Mouse (Mus musculus): ENCODE measurements around the gene Ascc3. TPM values are rescaled to one million over a fixed set of nuclear protein-coding genes. Genes with fewer than 3 reads are reported as not detected.

The Ascc3 gene
- total RNA-seq (2021), result 10 to 100 TPM; 23.4 to 26.9 TPM
- long read RNA-seq, full-length matches to known transcripts, result 5 of 9 reads
- long read RNA-seq, partial matches to known transcripts, result 2 of 9 reads
- long read RNA-seq, other reads (novel, unspliced or antisense), result 2 of 9 reads

DNA sequence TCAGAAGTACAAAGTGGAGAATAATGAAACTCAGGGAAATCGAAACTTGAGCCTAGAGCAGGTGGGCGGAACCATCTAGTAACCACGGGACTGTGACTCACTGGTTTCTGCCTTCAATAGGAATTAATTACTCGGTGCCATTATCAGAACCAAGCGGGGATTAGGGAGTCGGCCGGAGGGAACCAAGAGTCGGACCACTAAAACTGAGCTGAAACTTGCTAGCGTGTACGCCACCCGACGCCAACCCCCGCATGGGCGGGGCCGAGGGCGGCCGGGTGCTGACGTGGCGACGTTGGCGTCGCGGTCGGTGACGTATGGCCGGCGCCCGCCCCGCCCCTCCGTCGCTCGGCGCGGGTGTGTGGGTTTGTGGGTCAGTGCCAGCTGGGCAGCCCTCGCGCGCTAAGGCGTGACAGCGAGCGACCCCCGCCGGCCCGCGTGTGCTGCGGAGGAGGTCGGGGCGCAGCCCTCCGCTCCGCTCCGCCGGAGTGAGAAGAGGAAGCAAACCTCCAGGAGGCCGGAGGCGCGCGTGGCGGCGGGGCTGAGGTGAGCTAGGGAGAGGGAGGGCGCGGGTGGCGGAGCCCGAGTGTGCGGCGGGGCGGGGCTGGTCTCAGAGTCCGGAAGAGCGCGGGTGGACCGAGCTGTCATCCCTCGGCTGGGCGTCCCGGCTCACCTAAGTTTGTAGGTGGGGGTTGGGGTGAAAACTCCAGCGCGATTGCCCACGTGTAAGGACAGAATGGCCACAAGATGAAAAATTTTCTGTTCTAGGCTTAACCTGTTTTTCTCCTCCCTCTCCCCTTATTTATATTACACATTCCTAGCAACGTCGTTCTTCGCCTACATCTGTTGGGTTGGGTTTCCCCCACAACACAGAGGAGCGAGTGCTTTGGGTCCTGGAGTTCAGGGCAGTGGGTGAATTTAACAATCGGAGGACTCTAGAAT is at the start of gene Ascc3:
Ascc3 (plus strand) TSS at position 315 of the 939 bp plus-strand sequence.
- peak; percentile 85 to 94 for DNase-seq (ENCODE audit: low spot score in 2 of 2)

DNA sequence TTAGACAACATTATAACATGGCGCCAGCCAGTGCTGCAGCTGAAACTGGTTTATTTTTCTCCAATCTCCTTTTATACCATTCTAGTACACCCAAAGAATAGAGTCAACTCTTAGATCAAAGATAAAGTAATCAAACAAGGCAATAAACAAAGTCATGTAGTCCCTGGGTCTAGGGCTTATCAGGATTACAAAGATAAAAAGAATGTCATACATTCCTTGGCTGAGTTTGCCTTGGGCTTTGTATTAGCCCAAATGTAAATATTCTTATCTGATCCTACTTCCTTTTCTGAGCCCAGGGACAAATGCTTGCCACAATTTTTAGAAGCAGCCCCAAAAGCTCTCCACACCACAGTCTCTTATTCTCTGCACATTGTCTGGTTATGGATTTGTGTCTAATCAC is 7.7 kb upstream of the Ascc3 start:
- no peak for DNase-seq (ENCODE audit: low spot score in 2 of 2)

GRCm38 (mm10) chr10:50586556-50586955 is 5.9 kb upstream of the Ascc3 start:
- no peak for DNase-seq (ENCODE audit: low spot score in 2 of 2)

DNA sequence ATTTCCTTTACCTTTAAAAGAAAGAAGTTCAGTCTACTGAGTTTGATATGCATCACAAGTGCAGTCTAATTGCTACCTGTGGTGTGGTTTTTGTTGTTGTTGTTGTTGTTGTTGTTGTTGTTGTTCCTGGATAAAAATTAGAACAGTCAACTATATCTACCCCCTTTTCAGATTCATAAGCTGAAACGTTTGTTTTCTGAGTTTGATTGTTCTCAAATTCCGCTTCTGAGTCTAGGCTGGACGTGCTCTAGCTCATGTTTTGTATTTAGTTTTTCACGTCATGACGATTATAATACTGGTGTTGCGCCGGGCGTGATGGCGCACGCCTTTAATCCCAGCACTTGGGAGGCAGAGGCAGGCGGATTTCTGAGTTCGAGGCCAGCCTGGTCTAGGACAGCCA is 902 bp downstream of the Ascc3 start:
- DNase-seq (ENCODE audit: low spot score in 2 of 2), result no peak

DNA sequence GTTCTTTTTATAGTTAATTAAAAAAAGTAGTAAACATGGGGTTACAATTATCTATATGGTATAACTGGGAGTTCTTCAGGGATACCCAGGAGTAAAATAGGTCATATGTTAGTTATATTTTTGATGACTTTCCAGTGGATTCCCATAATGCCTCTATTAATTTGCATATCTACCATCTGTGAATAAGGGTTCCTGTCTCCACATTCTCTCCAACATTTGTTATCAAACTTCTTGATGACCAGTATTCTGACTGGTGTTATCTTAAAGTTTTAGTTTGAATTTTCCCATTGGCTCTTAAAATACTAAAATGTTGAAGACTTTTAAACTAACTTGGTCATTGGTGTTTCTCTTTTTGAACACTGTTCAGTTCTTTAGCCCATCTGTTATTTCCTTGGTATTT is 2.9 kb downstream of the Ascc3 start:
- DNase-seq (ENCODE audit: low spot score in 2 of 2), result no peak

- no peak for DNase-seq (ENCODE audit: low spot score in 2 of 2)
These were observed 12.4 kb downstream of the Ascc3 start for GRCm38 (mm10) chr10:50604919-50605318.

GRCm38 (mm10) chr10:50613840-50614239 is 21.4 kb downstream of the Ascc3 start:
- DNase-seq (ENCODE audit: low spot score in 2 of 2), result no peak

DNA sequence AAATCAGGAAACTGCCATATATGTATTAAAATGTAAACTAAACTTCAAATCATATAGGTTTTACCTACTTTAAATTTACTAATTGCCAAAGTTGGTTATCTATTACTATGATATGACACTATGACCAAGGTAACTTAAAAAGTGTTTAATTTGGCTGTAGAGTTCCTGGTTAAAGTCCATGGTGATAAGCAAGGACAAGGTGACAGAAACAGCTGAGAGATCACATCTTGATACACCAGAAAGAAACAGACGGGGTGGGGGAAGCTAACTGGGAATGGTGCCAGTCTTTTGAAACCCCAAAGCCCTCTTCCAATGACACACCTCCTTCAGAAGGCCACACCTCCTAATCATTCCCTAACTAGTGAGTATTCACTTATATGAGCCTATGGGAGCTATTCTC is 33.4 kb downstream of the Ascc3 start:
- no peak for DNase-seq (ENCODE audit: low spot score in 2 of 2)

GRCm38 (mm10) chr10:50639607-50640006 is 47.1 kb downstream of the Ascc3 start:
- DNase-seq (ENCODE audit: low spot score in 2 of 2), result no peak

- no peak for DNase-seq (ENCODE audit: low spot score in 2 of 2)
These were observed 58.1 kb downstream of the Ascc3 start for GRCm38 (mm10) chr10:50650612-50651011.

DNA sequence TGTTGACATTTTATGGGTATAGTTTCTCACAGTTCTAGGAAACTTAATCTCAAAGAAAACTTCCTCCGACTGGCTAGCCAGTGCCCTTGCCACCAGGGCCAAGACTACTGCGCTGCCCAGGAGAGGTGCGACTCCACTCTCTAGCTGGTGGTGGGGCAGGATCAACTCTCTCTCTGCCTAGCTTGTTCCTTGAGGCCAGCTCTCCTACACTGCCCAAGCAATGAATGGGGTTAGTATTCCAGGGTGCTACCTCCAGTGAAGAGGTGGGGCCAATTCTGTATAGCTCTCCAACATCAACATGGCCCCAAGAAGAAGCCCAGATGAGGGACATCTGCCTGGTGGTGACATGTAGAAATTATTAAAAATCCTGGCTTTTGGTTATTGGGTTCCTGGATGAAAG is 61.1 kb downstream of the Ascc3 start:
- no peak for DNase-seq (ENCODE audit: low spot score in 2 of 2)

GRCm38 (mm10) chr10:50657352-50657751 is 64.9 kb downstream of the Ascc3 start:
- peak in 1 of 2 experiments; percentile 18 for DNase-seq (ENCODE audit: low spot score in 2 of 2)

- peak; percentile 14 to 49 for DNase-seq (ENCODE audit: low spot score in 2 of 2)
These were observed 79.0 kb downstream of the Ascc3 start for GRCm38 (mm10) chr10:50671517-50671916.

GRCm38 (mm10) chr10:50690324-50690723 is 97.9 kb downstream of the Ascc3 start:
- no peak for DNase-seq (ENCODE audit: low spot score in 2 of 2)

GRCm38 (mm10) chr10:50698836-50699433 is 106.5 kb downstream of the Ascc3 start:
- DNase-seq (ENCODE audit: low spot score in 2 of 2), result peak in 1 of 2 experiments; percentile 15

DNA sequence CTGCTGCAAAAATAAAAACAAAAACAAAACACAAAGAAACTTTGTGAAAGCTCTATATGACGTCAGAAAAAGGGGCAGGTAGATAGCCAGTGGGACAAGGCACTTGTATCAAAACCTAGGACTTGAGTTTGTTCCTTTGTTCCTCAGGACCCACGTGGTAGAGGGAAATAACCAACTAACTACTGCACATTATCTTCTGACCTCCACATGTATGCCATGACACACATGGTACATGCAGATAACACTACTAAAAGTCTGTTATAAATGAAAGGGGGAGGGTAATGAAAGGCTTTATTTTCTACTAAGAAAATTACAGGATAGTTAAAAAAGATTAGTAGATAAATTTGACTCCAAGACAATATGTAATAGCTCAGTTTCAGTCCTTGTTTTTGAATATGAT is 109.3 kb downstream of the Ascc3 start:
- no peak for DNase-seq (ENCODE audit: low spot score in 2 of 2)

- no peak for DNase-seq (ENCODE audit: low spot score in 2 of 2)
These were observed 109.9 kb downstream of the Ascc3 start for GRCm38 (mm10) chr10:50702361-50702760.

DNA sequence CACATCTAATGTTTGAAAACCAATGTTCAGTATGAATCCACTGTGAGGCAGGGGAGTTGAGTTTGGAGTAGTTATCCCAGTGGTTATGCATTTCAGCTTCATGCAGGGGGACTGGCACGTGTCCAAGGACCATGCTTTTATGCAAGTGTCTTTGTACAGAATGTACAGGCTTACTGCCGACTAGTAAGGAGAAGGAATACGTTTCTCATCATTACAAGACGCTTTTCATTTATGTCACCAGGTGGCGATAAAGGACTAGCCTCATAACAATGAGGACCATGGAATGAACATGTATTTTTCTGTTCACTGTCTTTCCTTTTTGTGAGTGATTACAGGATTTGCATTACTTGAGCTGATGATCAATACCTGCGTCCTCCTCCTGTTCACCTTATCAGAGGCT is 111.7 kb downstream of the Ascc3 start:
- peak; percentile 23 to 75 for DNase-seq (ENCODE audit: low spot score in 2 of 2)

DNA sequence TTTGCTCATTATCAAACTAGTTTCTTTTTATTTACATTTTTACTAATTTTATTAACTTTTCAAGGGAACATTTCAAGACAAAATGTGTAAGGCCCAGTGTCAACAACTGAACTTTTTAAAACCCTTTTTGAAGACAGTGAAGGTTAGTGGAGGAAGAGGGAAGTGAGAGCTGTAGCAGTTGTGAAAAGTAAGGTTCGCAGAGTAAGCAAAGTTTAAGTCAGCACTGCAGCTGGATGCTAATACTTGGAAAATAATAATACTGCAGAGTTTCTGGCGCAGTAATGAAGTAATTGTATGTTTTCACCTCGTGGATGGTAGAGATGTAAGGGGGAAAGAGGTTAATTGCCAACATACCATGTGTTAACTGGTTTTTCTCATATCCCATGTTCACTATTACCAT is 112.4 kb downstream of the Ascc3 start:
- no peak for DNase-seq (ENCODE audit: low spot score in 2 of 2)

DNA sequence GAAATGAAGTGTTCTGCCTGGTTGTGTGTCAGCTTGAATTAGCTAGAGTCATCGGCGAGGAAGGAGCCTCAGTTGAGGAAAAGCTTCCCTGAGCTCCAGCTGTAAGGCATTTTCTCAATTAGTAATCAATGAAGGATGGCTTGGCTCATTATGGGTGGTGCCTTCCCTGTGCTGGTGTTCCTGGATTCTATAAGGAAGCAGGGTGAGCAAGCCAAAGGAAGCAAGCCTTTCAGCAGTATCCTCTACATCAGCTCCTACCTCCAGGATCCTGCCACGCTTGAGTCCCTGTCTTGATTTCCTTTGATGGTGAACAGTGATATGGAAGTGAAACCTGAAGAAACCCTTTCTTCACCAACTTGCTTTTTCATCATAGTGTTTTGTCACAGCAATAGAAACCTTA is 118.8 kb downstream of the Ascc3 start:
- DNase-seq (ENCODE audit: low spot score in 2 of 2), result no peak

- peak in 1 of 2 experiments; percentile 40 for DNase-seq (ENCODE audit: low spot score in 2 of 2)
These were observed 119.3 kb downstream of the Ascc3 start for GRCm38 (mm10) chr10:50711765-50712164.

DNA sequence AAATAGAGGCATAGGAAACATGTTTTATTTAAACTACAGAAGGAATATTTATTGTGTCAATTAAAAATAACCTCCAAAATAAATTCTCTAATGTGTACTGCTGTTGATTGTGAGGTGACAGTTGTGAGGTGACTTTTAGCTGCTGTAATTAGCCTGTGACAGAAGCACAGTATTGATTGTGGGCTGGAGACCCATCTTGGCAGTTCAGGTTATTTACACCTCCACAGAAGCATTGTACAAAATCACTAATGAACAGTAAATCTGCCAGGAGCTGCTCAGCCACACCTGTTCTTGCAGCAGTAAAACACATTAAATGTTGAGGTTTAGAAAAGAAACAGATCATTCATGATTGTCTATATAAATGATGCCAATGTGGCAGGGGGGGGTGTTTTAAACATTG is 141.0 kb downstream of the Ascc3 start:
- DNase-seq (ENCODE audit: low spot score in 2 of 2), result no peak

Measured in layer of hippocampus, adult 18-20 months (tissue).